Mouse (Mus musculus) kidney, postnatal 14 days (tissue): ENCODE measurements around the gene A230072I06Rik.

Experiments
- DNase-seq: peaks from one replicate; pipeline ENCODE4 v3.0.0; 2022; ENCODE audit warnings: mixed read lengths

The A230072I06Rik gene

DNA sequence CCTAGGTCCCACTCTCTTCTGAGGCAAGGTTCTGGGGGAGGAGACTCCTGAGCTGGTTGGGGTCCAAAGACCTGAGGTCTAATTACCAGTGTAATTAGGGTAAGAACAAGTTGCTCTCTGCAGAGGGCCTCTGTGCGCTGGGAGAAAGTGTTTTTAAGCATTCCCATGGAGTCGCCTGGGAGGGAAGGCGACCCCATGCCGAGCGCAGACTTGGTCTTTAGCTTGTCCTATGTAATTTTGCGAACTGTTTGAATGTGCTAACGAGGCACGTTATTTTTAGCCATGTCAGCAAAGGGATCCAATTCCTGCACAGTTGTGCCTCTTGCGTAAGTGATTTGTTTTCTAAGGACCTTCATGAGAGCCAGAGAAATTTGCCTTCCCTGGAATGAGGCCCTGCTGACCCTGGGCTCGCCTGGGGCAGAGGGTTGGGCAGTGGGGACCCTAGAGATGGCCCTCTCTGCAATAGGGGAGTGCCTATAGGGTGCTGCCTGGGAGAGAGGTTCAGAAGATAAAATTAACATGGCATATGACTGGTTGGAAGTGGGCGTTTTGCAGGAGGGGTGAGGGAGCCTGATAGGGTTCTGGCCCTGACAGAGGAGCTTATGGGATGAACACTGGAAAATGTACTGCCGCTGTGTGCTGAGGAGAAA, at the start of gene A230072I06Rik:
A230072I06Rik (plus strand) TSS at position 157 of the 650 bp plus-strand sequence.
- no peak for DNase-seq

DNA sequence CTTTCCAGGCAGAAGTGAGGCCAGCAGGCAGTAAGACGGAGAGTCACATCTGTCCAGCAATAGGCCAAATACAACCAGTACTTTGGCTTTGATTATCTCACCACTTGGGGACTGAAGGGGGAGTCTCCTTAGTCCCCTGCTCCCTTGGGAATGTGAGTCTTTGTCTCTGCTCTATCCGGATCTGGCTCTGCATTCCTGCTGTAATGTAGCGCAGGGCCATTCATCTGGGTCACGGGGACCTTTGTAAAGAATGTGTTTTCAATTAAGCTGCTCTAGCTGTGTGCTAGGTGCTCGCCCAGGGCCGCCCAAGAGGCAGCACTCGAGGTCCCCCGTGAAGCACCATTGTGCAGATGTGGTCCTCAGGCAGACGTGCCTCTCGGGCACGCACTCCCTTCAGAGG, 44.6 kb upstream of the A230072I06Rik start:
- no peak for DNase-seq

DNA sequence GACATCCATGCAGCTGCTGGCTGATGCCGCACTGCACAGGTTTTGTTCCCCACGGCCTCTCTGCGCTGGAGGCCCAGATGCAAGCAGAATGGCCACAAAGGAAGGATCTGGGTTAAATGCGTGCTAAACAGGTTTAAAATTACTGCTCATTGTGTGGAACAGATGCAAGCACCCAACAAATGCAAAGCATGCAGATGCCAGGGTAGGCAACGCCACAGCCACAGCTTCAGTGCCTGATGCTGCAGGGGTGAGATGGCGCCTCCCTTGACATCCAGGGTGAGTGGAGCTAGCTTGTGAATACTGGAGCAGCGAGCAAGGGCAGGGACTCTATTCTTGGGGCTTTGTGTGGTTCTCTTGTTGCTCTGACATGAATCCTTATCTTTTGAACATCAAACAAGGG, 39.8 kb upstream of the A230072I06Rik start:
- no peak for DNase-seq

DNA sequence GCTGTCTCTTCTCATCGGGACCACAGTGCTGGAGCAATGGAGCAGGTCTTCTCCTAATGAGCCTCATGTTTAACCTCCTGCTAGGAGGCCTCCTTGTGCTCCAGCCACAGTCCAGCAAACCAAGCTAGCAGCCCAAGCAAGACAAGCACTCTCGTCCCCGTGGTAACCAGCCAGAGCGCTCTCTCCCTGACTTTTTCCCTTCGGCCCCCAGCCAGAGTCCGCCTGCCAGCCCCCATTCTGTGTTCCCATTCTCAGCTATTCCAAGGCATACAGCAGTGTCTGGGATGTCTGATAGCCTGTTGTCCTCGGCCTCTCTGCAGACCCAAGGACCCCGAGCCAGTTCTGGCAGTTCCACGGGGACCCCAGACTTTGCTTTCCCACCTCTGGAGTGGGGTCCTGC, 38.5 kb upstream of the A230072I06Rik start:
- DNase-seq: no peak

DNA sequence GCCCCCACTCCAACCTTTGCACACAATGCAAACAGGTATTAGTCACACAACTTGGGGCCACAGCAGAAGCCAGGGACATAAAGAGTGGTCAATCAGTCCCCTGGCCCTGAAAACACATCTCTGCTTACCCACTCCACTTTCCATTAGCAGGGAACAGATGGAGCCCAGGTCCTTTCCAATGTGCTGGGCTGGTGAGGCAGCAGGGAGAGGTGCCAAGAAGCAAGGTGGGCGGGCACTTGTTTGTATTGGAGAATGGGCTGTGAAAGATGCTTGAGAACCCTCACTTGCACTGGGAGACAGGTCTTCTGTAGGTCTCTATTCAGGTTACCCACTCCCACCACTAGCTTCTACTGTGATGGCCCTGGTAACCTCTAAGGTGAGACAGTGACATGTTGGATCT, 34.9 kb upstream of the A230072I06Rik start:
- DNase-seq: no peak

- DNase-seq: no peak
These were observed 18.7 kb upstream of the A230072I06Rik start for GRCm38 (mm10) chr8:12259890-12260289.

DNA sequence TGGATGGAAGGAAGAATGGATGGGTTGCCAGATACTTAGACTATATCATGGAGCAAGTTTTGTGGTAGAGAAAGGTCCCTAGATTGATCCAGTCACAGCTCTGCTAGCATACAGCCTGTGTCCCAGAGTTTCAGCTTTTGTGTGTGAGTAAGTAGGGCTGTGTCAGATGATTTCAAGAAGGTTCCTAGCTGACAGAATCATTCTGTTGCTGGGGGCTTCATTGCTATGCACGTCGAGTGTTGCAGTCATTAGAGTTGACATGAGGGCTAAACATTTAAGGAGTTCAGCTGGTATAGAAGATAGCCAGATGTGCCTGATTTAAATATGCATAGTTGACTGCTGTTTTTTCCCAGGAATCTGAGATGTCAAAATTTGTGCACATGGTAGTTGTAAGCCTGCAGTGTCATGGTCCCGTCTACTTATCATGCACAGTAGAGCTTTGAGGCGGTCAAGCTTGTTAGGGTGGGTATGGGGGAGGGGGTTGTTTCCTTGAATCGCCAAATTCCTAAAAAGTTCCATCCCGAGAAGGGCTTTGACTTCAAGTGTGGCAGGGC, 18.1 kb upstream of the A230072I06Rik start:
- no peak for DNase-seq

DNA sequence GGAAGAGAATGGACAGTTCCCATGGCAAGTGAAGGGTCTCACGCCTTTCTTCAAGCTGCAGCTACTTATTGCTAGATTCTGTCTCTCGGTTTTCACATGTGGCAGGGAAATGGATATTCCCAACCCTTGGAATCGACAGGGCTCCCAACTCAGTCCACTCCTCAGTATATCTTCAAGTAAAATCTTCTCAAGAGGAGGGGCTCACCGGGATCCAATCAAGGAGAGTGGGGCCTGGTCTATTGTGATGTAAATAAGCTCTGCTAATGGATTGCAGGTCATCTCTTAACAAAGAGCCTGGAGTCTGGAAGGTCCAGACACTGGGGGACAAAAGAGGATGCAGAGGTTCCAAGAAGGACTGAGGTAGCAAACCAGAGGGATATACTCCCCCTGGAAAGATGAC, 17.1 kb upstream of the A230072I06Rik start:
- DNase-seq: no peak

- no peak for DNase-seq
These were observed 13.6 kb upstream of the A230072I06Rik start for GRCm38 (mm10) chr8:12264996-12265395.

DNA sequence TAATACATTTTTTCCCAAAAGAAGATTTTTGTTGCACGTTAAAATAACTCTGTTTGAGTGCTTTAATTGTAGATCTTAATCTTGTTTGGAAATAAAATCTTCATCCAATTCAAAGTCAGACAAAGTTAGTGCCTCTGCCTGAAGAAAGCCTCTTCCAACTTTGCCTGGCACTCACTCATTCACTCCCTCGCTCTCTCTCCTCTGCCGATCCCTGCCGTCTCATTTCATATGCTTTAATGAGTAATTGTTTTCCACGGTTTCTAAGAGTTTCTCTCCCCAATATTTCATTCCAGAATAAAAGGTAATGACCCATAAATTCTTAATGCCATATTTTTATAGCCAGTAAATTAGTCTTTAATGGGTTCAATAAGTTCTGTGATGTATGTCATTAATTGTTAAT, 10.8 kb upstream of the A230072I06Rik start:
- no peak for DNase-seq

- DNase-seq: no peak
These were observed 10.3 kb upstream of the A230072I06Rik start for GRCm38 (mm10) chr8:12268306-12268829.

GRCm38 (mm10) chr8:12279482-12280192, 1.0 kb downstream of the A230072I06Rik start:
- DNase-seq: peak; percentile 23

GRCm38 (mm10) chr8:12282128-12282527, 3.5 kb downstream of the A230072I06Rik start:
- no peak for DNase-seq

- DNase-seq: no peak
These were observed 11.9 kb downstream of the A230072I06Rik start for GRCm38 (mm10) chr8:12290551-12290950.

- DNase-seq: no peak
These were observed 19.8 kb downstream of the A230072I06Rik start for GRCm38 (mm10) chr8:12298326-12298950.

DNA sequence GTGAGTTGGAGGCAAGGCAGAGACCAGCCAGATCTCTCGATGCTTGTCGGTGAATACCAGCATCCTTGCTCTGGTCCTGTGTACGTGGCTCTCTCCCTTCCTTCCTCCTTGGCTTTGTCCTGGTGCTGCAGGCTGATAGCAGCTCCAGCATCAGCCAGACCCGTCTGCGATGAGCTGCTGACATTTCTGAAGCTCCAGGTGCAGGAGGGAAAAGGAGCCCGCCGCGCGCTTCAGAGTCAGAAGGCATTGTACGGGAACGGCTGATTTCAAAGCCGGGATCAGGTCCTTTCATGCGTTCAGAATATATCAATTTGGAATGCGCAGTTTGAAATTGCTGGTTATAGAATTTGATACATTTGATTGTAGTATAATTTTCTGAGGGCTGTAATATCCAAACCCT, 23.4 kb downstream of the A230072I06Rik start:
- DNase-seq: no peak

- DNase-seq: no peak
These were observed 34.5 kb downstream of the A230072I06Rik start for GRCm38 (mm10) chr8:12312975-12313734.

- DNase-seq: no peak
These were observed 35.6 kb downstream of the A230072I06Rik start for GRCm38 (mm10) chr8:12314258-12314657.

- DNase-seq: no peak
These were observed 36.6 kb downstream of the A230072I06Rik start for GRCm38 (mm10) chr8:12315177-12315576.

DNA sequence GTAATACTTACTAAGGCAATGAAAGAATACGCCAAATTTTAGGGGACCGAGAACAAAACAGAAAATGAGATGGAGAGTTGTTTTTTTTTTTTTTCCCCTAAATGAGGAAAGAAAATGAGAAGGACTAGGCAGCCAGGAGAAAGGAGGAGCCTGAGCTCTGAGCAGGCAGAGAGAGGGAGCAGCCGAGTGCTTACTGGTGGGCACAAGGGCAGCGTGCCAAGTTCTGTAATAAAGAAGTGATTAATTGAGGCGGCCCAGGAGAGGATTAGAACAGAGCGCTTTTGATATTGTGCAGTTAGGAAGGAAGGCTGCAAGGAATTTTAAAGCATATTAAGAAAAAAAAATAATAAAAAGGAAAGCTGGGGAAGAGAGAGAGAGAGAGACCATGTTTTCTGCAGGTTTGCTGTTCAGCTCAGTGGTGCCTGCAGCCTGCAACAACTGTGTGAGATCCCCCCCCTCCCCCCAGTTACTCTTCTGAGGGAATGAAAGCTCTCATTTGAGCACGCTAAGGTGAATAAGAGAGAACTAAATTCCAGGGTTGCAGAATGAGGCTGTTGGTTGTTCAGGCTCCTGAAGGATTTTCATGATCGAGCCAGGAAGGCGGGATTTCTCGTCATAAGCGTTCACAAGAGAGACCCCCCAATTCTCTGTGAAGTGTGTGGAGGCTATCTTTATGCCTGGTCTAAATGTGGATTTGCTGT, 41.3 kb downstream of the A230072I06Rik start:
- DNase-seq: no peak

DNA sequence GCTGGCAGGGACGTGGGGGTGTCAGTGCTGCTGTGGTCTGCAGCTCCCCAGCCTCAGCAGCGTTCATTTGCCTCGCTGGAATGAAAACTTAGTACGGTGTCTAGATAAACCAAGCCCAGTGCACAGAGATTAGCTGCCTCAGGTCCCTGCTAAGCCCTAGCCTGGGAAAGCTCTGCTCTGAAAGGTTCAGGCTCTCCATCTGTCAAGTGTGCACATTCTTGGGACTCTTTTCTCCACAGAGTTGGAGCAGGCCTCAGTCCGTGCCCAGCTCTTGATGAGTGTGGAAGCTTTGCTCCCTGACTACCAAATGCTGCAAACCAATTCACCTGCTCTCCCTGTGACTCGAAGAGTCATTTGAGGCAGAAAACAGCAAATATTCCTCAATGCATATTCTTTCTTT, 43.5 kb downstream of the A230072I06Rik start:
- no peak for DNase-seq

DNA sequence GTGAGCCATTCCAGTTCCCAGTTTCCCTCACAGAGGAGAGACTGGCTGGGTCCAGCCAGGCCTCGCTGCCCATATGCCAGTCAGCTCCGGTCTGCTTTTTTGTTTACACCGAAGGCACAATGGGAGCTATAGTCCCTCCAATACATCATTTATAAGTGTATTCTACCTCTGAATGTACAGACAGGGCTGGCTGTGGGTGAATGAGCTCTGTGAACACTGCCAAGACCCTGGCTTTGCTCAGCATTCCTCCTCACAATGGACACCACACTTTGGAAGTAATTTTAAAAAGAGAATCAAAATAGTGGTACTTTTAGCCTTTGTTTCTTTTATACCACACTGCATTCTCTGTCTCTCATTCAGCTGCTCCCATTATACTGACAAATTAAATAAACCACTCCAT, 44.6 kb downstream of the A230072I06Rik start:
- no peak for DNase-seq
